Mouse (Mus musculus): ENCODE measurements at regions not wholly inside any gene's neighbourhood (a gene's known extent, or its start where the extent isn't known, plus 50 kb on each side); places are given as distances from the start of the nearest gene placed in this dataset.

GRCm38 (mm10) chr8:26362366-26362765, 243.0 kb downstream of the Gm45692 start:
- Histone ChIP-seq H3K9me3 (replicated peaks; ENCODE audit: control insufficient read depth, insufficient read depth, low read length, poor library complexity, severe bottlenecking) (no peaks in the 10 kb centered on the region), H3K4me3 (ENCODE audit: low read depth, low read length) (no peak overlapping the region), H3K9ac (ENCODE audit: low read depth, poor library complexity, severe bottlenecking) (no peak overlapping the region), H3K27me3 (ENCODE audit: control insufficient read depth, insufficient read depth, low read length, poor library complexity, severe bottlenecking) (no peaks in the 10 kb centered on the region), H3K4me1 (ENCODE audit: control insufficient read depth, insufficient read depth, low read length) (no peaks in the 10 kb centered on the region), H3K36me3 (ENCODE audit: control insufficient read depth, insufficient read depth, low read length, poor library complexity, severe bottlenecking) (no peaks in the 10 kb centered on the region), H3K27ac (ENCODE audit: insufficient read depth, low read length) (no peak overlapping the region)
- TF ChIP-seq EP300 (IDR thresholded peaks at IDR 0.05; ENCODE audit: insufficient read depth, low read depth, low read length) (no peak), CTCF (IDR thresholded peaks at IDR 0.05; ENCODE audit: low read depth, low read length) (no peak), POLR2A (IDR thresholded peaks at IDR 0.05; ENCODE audit: insufficient read depth, low read length) (no peak)

- Histone ChIP-seq H3K9me3 (replicated peaks; ENCODE audit: control insufficient read depth, insufficient read depth, low read length, poor library complexity, severe bottlenecking) (no peaks in the 10 kb centered on the region), H3K27me3 (ENCODE audit: control insufficient read depth, insufficient read depth, low read length, poor library complexity, severe bottlenecking) (no peaks in the 10 kb centered on the region), H3K27ac (ENCODE audit: insufficient read depth, low read length) (no peak overlapping the region), H3K4me1 (ENCODE audit: control insufficient read depth, insufficient read depth, low read length) (no peaks in the 10 kb centered on the region), H3K9ac (ENCODE audit: low read depth, poor library complexity, severe bottlenecking) (no peak overlapping the region), H3K36me3 (ENCODE audit: control insufficient read depth, insufficient read depth, low read length, poor library complexity, severe bottlenecking) (no peaks in the 10 kb centered on the region), H3K4me3 (ENCODE audit: low read depth, low read length) (no peak overlapping the region)
- TF ChIP-seq POLR2A (IDR thresholded peaks at IDR 0.05; ENCODE audit: insufficient read depth, low read length): no peak
- TF ChIP-seq CTCF (IDR thresholded peaks at IDR 0.05; ENCODE audit: low read depth, low read length): no peak
- no peak for TF ChIP-seq EP300 (IDR thresholded peaks at IDR 0.05; ENCODE audit: insufficient read depth, low read depth, low read length)
Observed at GRCm38 (mm10) chr8:26363616-26364015, 244.3 kb downstream of the Gm45692 start.

GRCm38 (mm10) chr8:26364637-26365036, 245.3 kb downstream of the Gm45692 start:
- Histone ChIP-seq H3K36me3 (ENCODE audit: control insufficient read depth, insufficient read depth, low read length, poor library complexity, severe bottlenecking) (no peaks in the 10 kb centered on the region), H3K27me3 (ENCODE audit: control insufficient read depth, insufficient read depth, low read length, poor library complexity, severe bottlenecking) (no peaks in the 10 kb centered on the region), H3K9me3 (replicated peaks; ENCODE audit: control insufficient read depth, insufficient read depth, low read length, poor library complexity, severe bottlenecking) (no peaks in the 10 kb centered on the region), H3K4me3 (ENCODE audit: low read depth, low read length) (no peak overlapping the region), H3K27ac (ENCODE audit: insufficient read depth, low read length) (no peak overlapping the region), H3K9ac (ENCODE audit: low read depth, poor library complexity, severe bottlenecking) (no peak overlapping the region), H3K4me1 (ENCODE audit: control insufficient read depth, insufficient read depth, low read length) (no peaks in the 10 kb centered on the region)
- TF ChIP-seq POLR2A (IDR thresholded peaks at IDR 0.05; ENCODE audit: insufficient read depth, low read length) (no peak), CTCF (IDR thresholded peaks at IDR 0.05; ENCODE audit: low read depth, low read length) (no peak), EP300 (IDR thresholded peaks at IDR 0.05; ENCODE audit: insufficient read depth, low read depth, low read length) (no peak)

- H3K27ac ChIP-seq (ENCODE audit: insufficient read depth, low read length): no peak overlapping the region
- peaks cover 2% of the 10 kb centered on the region; the same call in 1 of the 2 replicates for H3K9me3 ChIP-seq (replicated peaks; ENCODE audit: control insufficient read depth, insufficient read depth, low read length, poor library complexity, severe bottlenecking)
- TF ChIP-seq CTCF (IDR thresholded peaks at IDR 0.05; ENCODE audit: low read depth, low read length) (no peak), POLR2A (IDR thresholded peaks at IDR 0.05; ENCODE audit: insufficient read depth, low read length) (no peak), EP300 (IDR thresholded peaks at IDR 0.05; ENCODE audit: insufficient read depth, low read depth, low read length) (no peak)
- H3K27me3 ChIP-seq (ENCODE audit: control insufficient read depth, insufficient read depth, low read length, poor library complexity, severe bottlenecking): no peaks in the 10 kb centered on the region
- no peaks in the 10 kb centered on the region for H3K36me3 ChIP-seq (ENCODE audit: control insufficient read depth, insufficient read depth, low read length, poor library complexity, severe bottlenecking)
- H3K9ac ChIP-seq (ENCODE audit: low read depth, poor library complexity, severe bottlenecking): no peak overlapping the region
- H3K4me1 ChIP-seq (ENCODE audit: control insufficient read depth, insufficient read depth, low read length): no peaks in the 10 kb centered on the region
- no peak overlapping the region for H3K4me3 ChIP-seq (ENCODE audit: low read depth, low read length)
Observed at GRCm38 (mm10) chr8:26380668-26381067, 261.3 kb downstream of the Gm45692 start.

GRCm38 (mm10) chr8:26382426-26382825, 263.1 kb downstream of the Gm45692 start:
- Histone ChIP-seq H3K9me3 (replicated peaks; ENCODE audit: control insufficient read depth, insufficient read depth, low read length, poor library complexity, severe bottlenecking) (no peaks in the 10 kb centered on the region; the same call in 1 of the 2 replicates), H3K9ac (ENCODE audit: low read depth, poor library complexity, severe bottlenecking) (no peak overlapping the region), H3K27me3 (ENCODE audit: control insufficient read depth, insufficient read depth, low read length, poor library complexity, severe bottlenecking) (no peaks in the 10 kb centered on the region), H3K36me3 (ENCODE audit: control insufficient read depth, insufficient read depth, low read length, poor library complexity, severe bottlenecking) (no peaks in the 10 kb centered on the region), H3K4me1 (ENCODE audit: control insufficient read depth, insufficient read depth, low read length) (no peaks in the 10 kb centered on the region), H3K27ac (ENCODE audit: insufficient read depth, low read length) (no peak overlapping the region), H3K4me3 (ENCODE audit: low read depth, low read length) (no peak overlapping the region)
- TF ChIP-seq CTCF (IDR thresholded peaks at IDR 0.05; ENCODE audit: low read depth, low read length) (no peak), EP300 (IDR thresholded peaks at IDR 0.05; ENCODE audit: insufficient read depth, low read depth, low read length) (no peak), POLR2A (IDR thresholded peaks at IDR 0.05; ENCODE audit: insufficient read depth, low read length) (no peak)

- no peak for TF ChIP-seq POLR2A (IDR thresholded peaks at IDR 0.05; ENCODE audit: insufficient read depth, low read length)
- TF ChIP-seq EP300 (IDR thresholded peaks at IDR 0.05; ENCODE audit: insufficient read depth, low read depth, low read length): no peak
- no peak for TF ChIP-seq CTCF (IDR thresholded peaks at IDR 0.05; ENCODE audit: low read depth, low read length)
- Histone ChIP-seq H3K4me3 (ENCODE audit: low read depth, low read length) (no peak overlapping the region), H3K9me3 (replicated peaks; ENCODE audit: control insufficient read depth, insufficient read depth, low read length, poor library complexity, severe bottlenecking) (no peaks in the 10 kb centered on the region), H3K27me3 (ENCODE audit: control insufficient read depth, insufficient read depth, low read length, poor library complexity, severe bottlenecking) (no peaks in the 10 kb centered on the region), H3K36me3 (ENCODE audit: control insufficient read depth, insufficient read depth, low read length, poor library complexity, severe bottlenecking) (no peaks in the 10 kb centered on the region), H3K4me1 (ENCODE audit: control insufficient read depth, insufficient read depth, low read length) (no peaks in the 10 kb centered on the region), H3K27ac (ENCODE audit: insufficient read depth, low read length) (no peak overlapping the region), H3K9ac (ENCODE audit: low read depth, poor library complexity, severe bottlenecking) (no peak overlapping the region)
Observed at GRCm38 (mm10) chr8:26383886-26384285, 264.6 kb downstream of the Gm45692 start.
